Mouse (Mus musculus) cerebellum, adult 11 months (tissue): Measurements from ENCODE around the gene C2cd4d.
A peak's percentile ranks its signal among the peaks of the same experiment; 100 is the strongest.

Experiments
- DNase-seq: peaks from one replicate; pipeline ENCODE4 v3.0.0; 2022

The C2cd4d gene

GRCm38 (mm10) chr3:94362138-94362537, at the start of gene C2cd4d:
C2cd4d (plus strand) TSS chr3:94362438.
- no peak for DNase-seq

GRCm38 (mm10) chr3:94328681-94329080, 33.6 kb upstream of the C2cd4d start:
- no peak for DNase-seq

GRCm38 (mm10) chr3:94334442-94334841, 27.8 kb upstream of the C2cd4d start:
- DNase-seq, result no peak

- DNase-seq, result no peak
These were observed 23.7 kb upstream of the C2cd4d start for GRCm38 (mm10) chr3:94338522-94338921.

- DNase-seq, result no peak
These were observed 20.2 kb upstream of the C2cd4d start, which contains the start of gene Them5 for GRCm38 (mm10) chr3:94341959-94342422. Them5 (plus strand) TSS chr3:94342099.

- no peak for DNase-seq
These were observed 19.7 kb upstream of the C2cd4d start for GRCm38 (mm10) chr3:94342552-94342951.

GRCm38 (mm10) chr3:94344182-94344581, 18.1 kb upstream of the C2cd4d start:
- DNase-seq, result no peak

GRCm38 (mm10) chr3:94344897-94345296, 17.3 kb upstream of the C2cd4d start:
- no peak for DNase-seq

GRCm38 (mm10) chr3:94348146-94348545, 14.1 kb upstream of the C2cd4d start:
- DNase-seq, result no peak

- no peak for DNase-seq
These were observed 1.4 kb upstream of the C2cd4d start for GRCm38 (mm10) chr3:94360812-94361211.

GRCm38 (mm10) chr3:94363291-94364153, 1.3 kb downstream of the C2cd4d start:
- peak; percentile 57 for DNase-seq

GRCm38 (mm10) chr3:94364154-94364526, 1.9 kb downstream of the C2cd4d start:
- DNase-seq, result no peak

- peak; percentile 79 for DNase-seq
These were observed 4.5 kb downstream of the C2cd4d start for GRCm38 (mm10) chr3:94366761-94367160.

- no peak for DNase-seq
These were observed 5.3 kb downstream of the C2cd4d start for GRCm38 (mm10) chr3:94367511-94367910.

GRCm38 (mm10) chr3:94368631-94369030, 6.4 kb downstream of the C2cd4d start:
- no peak for DNase-seq

GRCm38 (mm10) chr3:94369709-94370108, 7.5 kb downstream of the C2cd4d start:
- no peak for DNase-seq

- peak; percentile 69 for DNase-seq
These were observed 9.4 kb downstream of the C2cd4d start for GRCm38 (mm10) chr3:94371637-94372036.

- DNase-seq, result no peak
These were observed 9.8 kb downstream of the C2cd4d start for GRCm38 (mm10) chr3:94372038-94372437.

- peak; percentile 63 for DNase-seq
These were observed 10.4 kb downstream of the C2cd4d start, which contains the start of gene Rorc for GRCm38 (mm10) chr3:94372641-94373040. Rorc (plus strand) TSS chr3:94372794.

- peak; percentile 36 for DNase-seq
These were observed 10.9 kb downstream of the C2cd4d start for GRCm38 (mm10) chr3:94373090-94373489.

- DNase-seq, result peak; percentile 66
These were observed 11.4 kb downstream of the C2cd4d start for GRCm38 (mm10) chr3:94373597-94374011.

- no peak for DNase-seq
These were observed 12.4 kb downstream of the C2cd4d start for GRCm38 (mm10) chr3:94374636-94375035.

GRCm38 (mm10) chr3:94375146-94375545, 12.9 kb downstream of the C2cd4d start:
- DNase-seq, result no peak

- DNase-seq, result no peak
These were observed 13.6 kb downstream of the C2cd4d start for GRCm38 (mm10) chr3:94375861-94376260.
